Mouse (Mus musculus) liver, embryonic 11.5 days (tissue): ENCODE results near the gene Mto1. TPM values are rescaled to one million over a fixed set of nuclear protein-coding genes. Genes with fewer than 3 reads are reported as not detected.

Experiments used
- ATAC-seq: fragments of 200-750 bp; cut with Nextera tagmentation; replicated peaks from 2 replicates; pipeline ENCODE4 v1.8.0; 2017; ENCODE audit warnings: moderate number of reproducible peaks, mild to moderate bottlenecking, moderate TSS enrichment, moderate library complexity; ENCODE audit not compliant: low FRiP score
- DNase-seq: peaks from one replicate; pipeline ENCODE4 v3.0.0-alpha.2; 2017; ENCODE audit warnings: low spot score
- H3K27ac ChIP-seq: fragments of 300-500 bp; sonication (generic); 2 replicates; pipeline ENCODE4 v1.5.1; 2014; ENCODE audit warnings: mild to moderate bottlenecking, low read depth, low read length, control low read depth
- H3K27me3 ChIP-seq: fragments of 300-500 bp; sonication (generic); replicated peaks from 2 replicates; pipeline ENCODE4 v1.6.1; 2014; ENCODE audit warnings: low read length, mixed read lengths; ENCODE audit not compliant: control insufficient read depth, insufficient read depth
- H3K36me3 ChIP-seq: fragments of 300-500 bp; sonication (generic); 2 replicates; pipeline ENCODE4 v1.6.1; 2014; ENCODE audit warnings: mild to moderate bottlenecking, low read length, moderate library complexity, mixed read lengths; ENCODE audit not compliant: control insufficient read depth, insufficient read depth
- H3K4me1 ChIP-seq: fragments of 300-500 bp; sonication (generic); replicated peaks from 2 replicates; pipeline ENCODE4 v1.6.1; 2014; ENCODE audit warnings: low read length, mixed read lengths; ENCODE audit not compliant: control insufficient read depth, insufficient read depth
- H3K4me2 ChIP-seq: fragments of 300-500 bp; sonication (generic); 2 replicates; pipeline ENCODE4 v1.6.1; 2014; ENCODE audit warnings: mild to moderate bottlenecking, control low read depth, moderate library complexity
- H3K4me3 ChIP-seq: fragments of 300-500 bp; sonication (generic); 2 replicates; pipeline ENCODE4 v1.5.1; 2014; ENCODE audit warnings: low read depth, low read length, control low read depth
- H3K9ac ChIP-seq: fragments of 300-500 bp; sonication (generic); 2 replicates; pipeline ENCODE4 v1.6.1; 2014; ENCODE audit warnings: low read depth, low read length, control low read depth
- H3K9me3 ChIP-seq: fragments of 300-500 bp; sonication (generic); 2 replicates; pipeline ENCODE4 v1.6.1; 2016; ENCODE audit warnings: low read length, inconsistent platforms, mixed read lengths; ENCODE audit not compliant: control insufficient read depth
- WGBS: fragments of 180-500 bp; shearing (Covaris S2); extraction: QIAGEN DNeasy Blood & Tissue Kit; methylation state at CpG from one replicate; pipeline ENCODE4 v1.1.7; 2014; 5-methylcytosine and 5-hydroxymethylcytosine counted together
- polyA plus RNA-seq: library from polyadenylated mRNA; unstranded; fragments of >200 nt; fragmentation: Nextera tagmentation; extraction: Ambion mirVana; gene quantifications from 2 replicates; pipeline ENCODE4 v1.2.1, GENCODE M21; 2014

Mto1 gene
- polyA plus RNA-seq, 1 experiment from 2014 or later = 43.0 TPM

- DNase-seq (no peak), ATAC-seq (no peak)
- Histone ChIP-seq H3K27ac (no peak overlapping the region), H3K4me1 (peaks cover 14% of the 10 kb centered on the region), H3K9ac (no peak overlapping the region), H3K9me3 (no peaks in the 10 kb centered on the region), H3K4me2 (no peak overlapping the region), H3K27me3 (no peaks in the 10 kb centered on the region), H3K36me3 (no peaks in the 10 kb centered on the region), H3K4me3 (no peak overlapping the region)
- WGBS = 57% methylated on average over 3 of the region's 3 CpGs
Measured at GRCm38 (mm10) chr9:78504679-78505078, 56.7 kb downstream of the Mto1 start.

- Histone ChIP-seq H3K4me2 (no peak overlapping the region), H3K36me3 (no peaks in the 10 kb centered on the region), H3K27me3 (no peaks in the 10 kb centered on the region), H3K4me3 (no peak overlapping the region), H3K9me3 (no peaks in the 10 kb centered on the region), H3K9ac (no peak overlapping the region), H3K4me1 (peaks cover 14% of the 10 kb centered on the region), H3K27ac (no peak overlapping the region)
- DNase-seq = no peak
- 86% methylated on average over 6 of the region's 6 CpGs for WGBS
- no peak for ATAC-seq
Measured at GRCm38 (mm10) chr9:78505223-78505622, 57.2 kb downstream of the Mto1 start.

GRCm38 (mm10) chr9:78506002-78506721 is 58.2 kb downstream of the Mto1 start:
- DNase-seq = peak; percentile 60

GRCm38 (mm10) chr9:78506722-78507077 is 58.7 kb downstream of the Mto1 start:
- H3K4me2 ChIP-seq = peak overlapping the region; percentile 52
- H3K27me3 ChIP-seq = no peaks in the 10 kb centered on the region
- ATAC-seq (no peak), DNase-seq (no peak)
- peaks cover 14% of the 10 kb centered on the region for H3K4me1 ChIP-seq
- whole genome bisulfite sequencing = 47% methylated on average over 7 of the region's 7 CpGs
- H3K36me3 ChIP-seq = no peaks in the 10 kb centered on the region
- no peak overlapping the region for H3K9ac ChIP-seq
- peak overlapping the region; percentile 20; the same call in 1 of the 2 replicates for H3K4me3 ChIP-seq
- H3K9me3 ChIP-seq = no peaks in the 10 kb centered on the region
- H3K27ac ChIP-seq = peak overlapping the region; percentile 78

More at GRCm38 (mm10) chr9:78506002-78506721, 58.2 kb downstream of the Mto1 start:
- no peaks in the 10 kb centered on the region for H3K36me3 ChIP-seq
- no peak overlapping the region for H3K9ac ChIP-seq
- H3K4me1 ChIP-seq = peaks cover 14% of the 10 kb centered on the region
- no peaks in the 10 kb centered on the region for H3K27me3 ChIP-seq
- peak; percentile 83 for ATAC-seq
- peak overlapping the region; percentile 52 for H3K4me2 ChIP-seq
- H3K9me3 ChIP-seq = no peaks in the 10 kb centered on the region
- H3K27ac ChIP-seq = peak overlapping the region; percentile 78
- peak overlapping the region; percentile 20; the same call in 1 of the 2 replicates for H3K4me3 ChIP-seq
- 19% methylated on average over 11 of the region's 11 CpGs for WGBS

GRCm38 (mm10) chr9:78508106-78508786 is 60.2 kb downstream of the Mto1 start:
- H3K9me3 ChIP-seq = no peaks in the 10 kb centered on the region
- ATAC-seq = no peak
- H3K27me3 ChIP-seq = no peaks in the 10 kb centered on the region
- no peak overlapping the region for H3K9ac ChIP-seq
- no peak overlapping the region for H3K4me3 ChIP-seq
- DNase-seq = no peak
- no peaks in the 10 kb centered on the region for H3K36me3 ChIP-seq
- H3K4me1 ChIP-seq = peaks cover 12% of the 10 kb centered on the region
- H3K4me2 ChIP-seq = no peak overlapping the region
- no peak overlapping the region for H3K27ac ChIP-seq
- 81% methylated on average over 16 of the region's 16 CpGs for WGBS

- no peaks in the 10 kb centered on the region for H3K9me3 ChIP-seq
- no peak overlapping the region for H3K4me3 ChIP-seq
- DNase-seq (no peak), ATAC-seq (no peak)
- H3K36me3 ChIP-seq = no peaks in the 10 kb centered on the region
- peaks cover 10% of the 10 kb centered on the region for H3K4me1 ChIP-seq
- WGBS = 88% methylated on average over 5 of the region's 5 CpGs
- H3K9ac ChIP-seq = no peak overlapping the region
- no peak overlapping the region for H3K4me2 ChIP-seq
- H3K27ac ChIP-seq = no peak overlapping the region
- no peaks in the 10 kb centered on the region for H3K27me3 ChIP-seq
Measured at GRCm38 (mm10) chr9:78511705-78512104, 63.7 kb downstream of the Mto1 start.

- no peak for ATAC-seq
- Histone ChIP-seq H3K27me3 (no peaks in the 10 kb centered on the region), H3K9ac (no peak overlapping the region), H3K4me2 (no peak overlapping the region), H3K36me3 (no peaks in the 10 kb centered on the region), H3K27ac (no peak overlapping the region), H3K4me3 (no peak overlapping the region), H3K9me3 (no peaks in the 10 kb centered on the region), H3K4me1 (peaks cover 15% of the 10 kb centered on the region)
- DNase-seq = no peak
- 65% methylated on average over 6 of the region's 6 CpGs for WGBS
Measured at GRCm38 (mm10) chr9:78513776-78514500, 65.9 kb downstream of the Mto1 start.

- no peak overlapping the region for H3K4me2 ChIP-seq
- ATAC-seq = no peak
- H3K9me3 ChIP-seq = no peaks in the 10 kb centered on the region
- no peaks in the 10 kb centered on the region for H3K27me3 ChIP-seq
- H3K36me3 ChIP-seq = no peaks in the 10 kb centered on the region
- H3K27ac ChIP-seq = no peak overlapping the region
- WGBS = 72% methylated on average over 4 of the region's 4 CpGs
- DNase-seq = no peak
- H3K9ac ChIP-seq = no peak overlapping the region
- H3K4me1 ChIP-seq = peaks cover 15% of the 10 kb centered on the region
- H3K4me3 ChIP-seq = no peak overlapping the region
Measured at GRCm38 (mm10) chr9:78514681-78515080, 66.7 kb downstream of the Mto1 start.
